Mouse (Mus musculus) heart, embryonic 13.5 days (tissue): ENCODE measurements around the gene Ankrd31. TPM values are rescaled to one million over a fixed set of nuclear protein-coding genes. Genes with fewer than 3 reads are reported as not detected.
"Not testable (repeated sequence)": the region's sequence is repeated elsewhere in the genome, so short reads cannot be mapped to it uniquely, and the experiment has no call there.

Experiments
- ATAC-seq: fragments of 200-750 bp; cut with Nextera tagmentation; 2 replicates; pipeline ENCODE4 v1.8.0; 2017; ENCODE audit warnings: moderate TSS enrichment; ENCODE audit not compliant: insufficient number of reproducible peaks, low FRiP score, low TSS enrichment; ENCODE audit errors: extremely low read depth
- H3K27ac ChIP-seq: fragments of 300-500 bp; sonication (generic); replicated peaks from 2 replicates; pipeline ENCODE4 v1.5.1; 2015; ENCODE audit warnings: moderate library complexity, mild to moderate bottlenecking, inconsistent platforms
- H3K27me3 ChIP-seq: fragments of 300-500 bp; sonication (generic); replicated peaks from 2 replicates; pipeline ENCODE4 v1.6.1; 2015; ENCODE audit warnings: mild to moderate bottlenecking, inconsistent platforms
- H3K36me3 ChIP-seq: fragments of 300-500 bp; sonication (generic); 2 replicates; pipeline ENCODE4 v1.6.1; 2015; ENCODE audit warnings: mild to moderate bottlenecking, inconsistent platforms
- H3K4me1 ChIP-seq: fragments of 300-500 bp; sonication (generic); 2 replicates; pipeline ENCODE4 v1.6.1; 2015; ENCODE audit warnings: inconsistent platforms
- H3K4me2 ChIP-seq: fragments of 300-500 bp; sonication (generic); 2 replicates; pipeline ENCODE4 v1.6.1; 2015; ENCODE audit warnings: inconsistent platforms, mild to moderate bottlenecking, moderate library complexity
- H3K4me3 ChIP-seq: fragments of 300-500 bp; sonication (generic); 2 replicates; pipeline ENCODE4 v1.5.1; 2015; ENCODE audit warnings: moderate library complexity, mild to moderate bottlenecking, inconsistent platforms
- H3K9ac ChIP-seq: fragments of 300-500 bp; sonication (generic); 2 replicates; pipeline ENCODE4 v1.6.1; 2015; ENCODE audit warnings: inconsistent platforms, mild to moderate bottlenecking, moderate library complexity
- H3K9me3 ChIP-seq: fragments of 300-500 bp; sonication (generic); 2 replicates; pipeline ENCODE4 v1.6.1; 2016; ENCODE audit warnings: inconsistent platforms
- WGBS: fragments of 180-500 bp; shearing (Covaris S2); methylation state at CpG from one replicate; pipeline ENCODE4 v1.1.7; 2015; ENCODE audit warnings: mixed read lengths; 5-methylcytosine and 5-hydroxymethylcytosine counted together
- polyA plus RNA-seq: library from polyadenylated mRNA; unstranded; fragments of >200 nt; fragmentation: Nextera tagmentation; extraction: Ambion mirVana; gene quantifications from 2 replicates; pipeline ENCODE4 v1.2.1, GENCODE M21; 2015

Gene Ankrd31
- polyA plus RNA-seq, 1 experiment from 2014 or later = not detected

- H3K27ac ChIP-seq = no peak overlapping the region
- ATAC-seq = no peak
- H3K4me1 ChIP-seq = no peaks in the 10 kb centered on the region
- peak overlapping the region; percentile 78 for H3K4me3 ChIP-seq
- WGBS = 1% methylated on average over 53 of the region's 53 CpGs
- H3K9ac ChIP-seq = peak overlapping the region; percentile 85
- peak overlapping the region; percentile 96 for H3K4me2 ChIP-seq
- peaks cover 30% of the 10 kb centered on the region for H3K27me3 ChIP-seq
- no peaks in the 10 kb centered on the region for H3K36me3 ChIP-seq
- no peaks in the 10 kb centered on the region for H3K9me3 ChIP-seq
Observed at GRCm38 (mm10) chr13:96924985-96925745, 177.1 kb downstream of the Ankrd31 start.

- peaks cover 30% of the 10 kb centered on the region for H3K27me3 ChIP-seq
- no peak overlapping the region for H3K27ac ChIP-seq
- H3K9me3 ChIP-seq = no peaks in the 10 kb centered on the region
- no peaks in the 10 kb centered on the region for H3K36me3 ChIP-seq
- H3K4me3 ChIP-seq = no peak overlapping the region
- no peaks in the 10 kb centered on the region for H3K4me1 ChIP-seq
- 48% methylated on average over 10 of the region's 10 CpGs for WGBS
- no peak for ATAC-seq
- peak overlapping the region; percentile 96; the same call in 1 of the 2 replicates for H3K4me2 ChIP-seq
- H3K9ac ChIP-seq = no peak overlapping the region
Observed at GRCm38 (mm10) chr13:96925991-96926725, 178.1 kb downstream of the Ankrd31 start.

- H3K9ac ChIP-seq = no peak overlapping the region
- H3K4me1 ChIP-seq = no peaks in the 10 kb centered on the region
- peaks cover 30% of the 10 kb centered on the region for H3K27me3 ChIP-seq
- H3K4me2 ChIP-seq = no peak overlapping the region
- no peaks in the 10 kb centered on the region for H3K36me3 ChIP-seq
- no peaks in the 10 kb centered on the region for H3K9me3 ChIP-seq
- WGBS = 90% methylated on average over 1 of the region's 1 CpGs
- no peak overlapping the region for H3K27ac ChIP-seq
- no peak overlapping the region for H3K4me3 ChIP-seq
- no peak for ATAC-seq
Observed at GRCm38 (mm10) chr13:96927781-96928180, 179.7 kb downstream of the Ankrd31 start.

GRCm38 (mm10) chr13:96928432-96929039, 180.5 kb downstream of the Ankrd31 start:
- WGBS = 65% methylated on average over 8 of the region's 8 CpGs
- Histone ChIP-seq H3K27me3 (peaks cover 30% of the 10 kb centered on the region), H3K9me3 (no peaks in the 10 kb centered on the region), H3K4me2 (no peak overlapping the region), H3K36me3 (no peaks in the 10 kb centered on the region), H3K4me1 (peaks cover 6% of the 10 kb centered on the region), H3K9ac (no peak overlapping the region), H3K27ac (no peak overlapping the region), H3K4me3 (no peak overlapping the region)
- no peak for ATAC-seq

- no peak for ATAC-seq
- Histone ChIP-seq H3K4me3 (no peak overlapping the region), H3K36me3 (no peaks in the 10 kb centered on the region), H3K4me2 (no peak overlapping the region), H3K27me3 (peaks cover 1% of the 10 kb centered on the region; the same call in 1 of the 2 replicates), H3K9ac (no peak overlapping the region), H3K9me3 (no peaks in the 10 kb centered on the region), H3K27ac (no peak overlapping the region), H3K4me1 (peaks cover 10% of the 10 kb centered on the region)
- 85% methylated on average over 5 of the region's 5 CpGs for WGBS
Observed at GRCm38 (mm10) chr13:96932745-96933144, 184.7 kb downstream of the Ankrd31 start.

- no peak for ATAC-seq
- Histone ChIP-seq H3K9me3 (no peaks in the 10 kb centered on the region), H3K4me2 (peak overlapping the region; percentile 51)
Observed at GRCm38 (mm10) chr13:96933367-96933766, 185.3 kb downstream of the Ankrd31 start.

GRCm38 (mm10) chr13:96936173-96936777, 188.2 kb downstream of the Ankrd31 start:
- WGBS = 72% methylated on average over 6 of the region's 6 CpGs
- no peak for ATAC-seq

More at GRCm38 (mm10) chr13:96933367-96933766, 185.3 kb downstream of the Ankrd31 start:
- Histone ChIP-seq H3K9ac (0 out of 2 replicates have a peak overlapping the region, but pooled peaks have one; percentile 19), H3K27ac (no peak overlapping the region), H3K4me1 (peaks cover 10% of the 10 kb centered on the region), H3K4me3 (peak overlapping the region; percentile 8; the same call in 1 of the 2 replicates), H3K36me3 (no peaks in the 10 kb centered on the region), H3K27me3 (no peaks in the 10 kb centered on the region; the same call in 1 of the 2 replicates)
- 19% methylated on average over 8 of the region's 8 CpGs for WGBS

GRCm38 (mm10) chr13:96937059-96937558, 189.0 kb downstream of the Ankrd31 start:
- H3K4me3 ChIP-seq = no peak overlapping the region
- ATAC-seq = no peak
- H3K9me3 ChIP-seq = no peaks in the 10 kb centered on the region
- H3K36me3 ChIP-seq = no peaks in the 10 kb centered on the region
- WGBS = 71% methylated on average over 10 of the region's 10 CpGs
- H3K9ac ChIP-seq = no peak overlapping the region
- no peak overlapping the region for H3K27ac ChIP-seq
- no peaks in the 10 kb centered on the region for H3K27me3 ChIP-seq
- H3K4me1 ChIP-seq = peaks cover 10% of the 10 kb centered on the region
- no peak overlapping the region for H3K4me2 ChIP-seq

More at GRCm38 (mm10) chr13:96936173-96936777, 188.2 kb downstream of the Ankrd31 start:
- Histone ChIP-seq H3K27me3 (no peaks in the 10 kb centered on the region; the same call in 1 of the 2 replicates), H3K4me2 (no peak overlapping the region), H3K9ac (no peak overlapping the region), H3K36me3 (no peaks in the 10 kb centered on the region), H3K4me1 (peaks cover 10% of the 10 kb centered on the region), H3K9me3 (no peaks in the 10 kb centered on the region), H3K27ac (no peak overlapping the region), H3K4me3 (no peak overlapping the region)

- Histone ChIP-seq H3K4me2 (no peak overlapping the region), H3K9me3 (no peaks in the 10 kb centered on the region), H3K36me3 (no peaks in the 10 kb centered on the region), H3K4me3 (no peak overlapping the region), H3K27me3 (no peaks in the 10 kb centered on the region), H3K4me1 (peaks cover 6% of the 10 kb centered on the region), H3K9ac (no peak overlapping the region), H3K27ac (no peak overlapping the region)
- ATAC-seq = no peak
- 73% methylated on average over 10 of the region's 10 CpGs for WGBS
Observed at GRCm38 (mm10) chr13:96939680-96940079, 191.6 kb downstream of the Ankrd31 start.

- not testable (repeated sequence) for H3K27ac ChIP-seq, H3K9ac ChIP-seq, H3K4me3 ChIP-seq, ATAC-seq, H3K27me3 ChIP-seq, H3K36me3 ChIP-seq, H3K4me2 ChIP-seq, H3K9me3 ChIP-seq, H3K4me1 ChIP-seq
- 70% methylated on average over 11 of the region's 11 CpGs for WGBS
Observed at GRCm38 (mm10) chr13:96941481-96941880, 193.4 kb downstream of the Ankrd31 start.

GRCm38 (mm10) chr13:96943571-96943970, 195.5 kb downstream of the Ankrd31 start:
- H3K4me1 ChIP-seq = peaks cover 6% of the 10 kb centered on the region
- H3K4me2 ChIP-seq = no peak overlapping the region
- H3K9me3 ChIP-seq = no peaks in the 10 kb centered on the region
- ATAC-seq = no peak
- no peak overlapping the region for H3K9ac ChIP-seq
- no peaks in the 10 kb centered on the region for H3K36me3 ChIP-seq
- no peaks in the 10 kb centered on the region for H3K27me3 ChIP-seq
- H3K4me3 ChIP-seq = no peak overlapping the region
- 43% methylated on average over 3 of the region's 3 CpGs for WGBS
- H3K27ac ChIP-seq = no peak overlapping the region
